Mouse (Mus musculus) liver, adult (tissue): ENCODE data around the gene Cadps2.

ENCODE experiments used
- GATA4 ChIP-seq: IDR thresholded peaks from 2 replicates; pipeline ENCODE4 v1.6.1; 2014; ENCODE audit warnings: mild to moderate bottlenecking, low read length; ENCODE audit not compliant: insufficient replicate concordance

Gene Cadps2

GRCm38 (mm10) chr6:23260738-23261050, 578.5 kb downstream of the Cadps2 start:
- no peak for TF ChIP-seq GATA4

GRCm38 (mm10) chr6:23260016-23260737, 579.0 kb downstream of the Cadps2 start:
- no peak for TF ChIP-seq GATA4

DNA sequence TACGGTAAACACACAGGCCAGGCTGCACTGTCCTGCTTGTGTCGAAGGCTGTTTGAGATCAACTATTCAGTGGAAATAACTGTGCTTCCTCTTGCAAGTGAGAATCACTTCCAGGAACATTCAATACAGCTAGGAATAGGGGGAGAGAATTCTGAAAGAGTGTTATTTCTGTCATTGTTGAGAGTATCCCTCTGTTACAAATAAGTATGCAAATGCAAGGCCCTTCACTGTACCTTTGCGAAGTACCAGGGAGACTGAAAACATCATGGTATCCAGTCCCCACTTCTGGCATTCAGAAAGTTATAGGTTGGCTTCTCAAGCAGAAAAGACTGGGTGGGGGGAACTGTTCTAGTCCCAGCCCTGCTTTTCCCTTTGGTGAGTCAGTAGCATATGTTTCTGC, 581.2 kb downstream of the Cadps2 start:
- TF ChIP-seq GATA4, result no peak

DNA sequence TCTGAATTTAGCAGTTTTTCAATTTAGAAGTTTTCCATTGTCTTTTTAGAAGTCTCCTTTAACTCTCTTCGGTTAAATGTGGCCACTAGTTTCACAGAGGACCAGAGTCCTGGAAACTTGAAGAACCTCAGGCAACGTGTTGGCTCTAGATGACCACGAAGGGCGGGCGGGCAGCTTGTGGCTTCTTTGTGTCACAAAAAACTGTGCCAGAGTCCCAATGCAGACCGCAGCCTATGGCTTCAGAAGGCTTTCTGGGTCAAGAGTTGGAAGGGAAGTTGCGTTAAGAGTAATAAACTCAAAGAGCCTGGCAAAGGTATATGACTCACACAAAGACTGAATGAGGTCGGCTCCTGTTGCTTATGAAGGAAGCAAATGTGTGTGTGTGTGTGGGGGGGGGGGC, 584.1 kb downstream of the Cadps2 start:
- TF ChIP-seq GATA4, result no peak

GRCm38 (mm10) chr6:23254644-23255043, 584.6 kb downstream of the Cadps2 start:
- no peak for TF ChIP-seq GATA4

DNA sequence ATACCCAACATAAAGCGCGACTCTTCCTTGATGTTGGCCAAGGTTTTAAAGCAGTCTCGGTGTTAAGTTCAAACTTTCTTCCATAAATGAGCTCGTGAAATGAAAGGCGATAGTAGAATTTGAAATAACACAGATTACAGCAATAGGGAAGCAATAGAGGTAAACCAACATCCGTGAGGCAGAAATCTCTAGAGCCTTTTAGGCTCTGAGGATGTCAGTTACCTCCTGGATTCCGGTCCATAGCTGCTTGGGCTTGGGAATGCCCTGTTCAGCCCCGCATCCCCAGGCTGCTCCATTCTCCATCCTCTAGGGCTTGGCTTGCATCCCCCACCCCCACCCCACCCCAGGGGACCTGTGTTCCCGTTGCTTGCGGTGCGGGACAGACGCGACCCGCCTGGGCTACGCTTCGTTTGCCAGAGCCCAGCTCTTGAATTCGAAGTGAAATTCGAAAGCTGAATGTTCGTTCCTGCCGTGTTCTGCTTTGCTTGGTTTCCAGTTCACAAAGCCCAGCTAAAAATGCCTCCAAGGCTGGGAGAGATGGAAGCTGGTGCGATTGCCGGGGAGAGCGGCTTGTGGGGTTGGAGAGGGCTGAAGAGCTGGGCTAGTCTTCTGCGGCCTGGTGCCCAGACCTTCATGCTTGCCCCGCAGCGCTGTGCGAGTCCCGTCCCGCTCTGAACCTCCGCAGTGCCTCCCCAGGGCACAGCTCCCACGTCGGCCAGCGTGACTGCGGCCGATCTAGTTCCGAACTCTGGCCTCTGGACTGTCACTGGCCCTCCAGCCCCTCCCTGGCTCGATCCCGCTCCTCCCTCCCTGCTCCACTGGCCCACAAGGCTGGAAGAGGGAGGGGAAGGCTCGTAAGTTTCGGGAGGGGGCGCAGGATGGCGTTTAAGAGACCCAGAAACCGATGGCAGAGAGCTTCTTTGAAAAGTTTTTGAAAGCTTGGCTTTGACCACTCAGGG, 585.6 kb downstream of the Cadps2 start:
- no peak for TF ChIP-seq GATA4

DNA sequence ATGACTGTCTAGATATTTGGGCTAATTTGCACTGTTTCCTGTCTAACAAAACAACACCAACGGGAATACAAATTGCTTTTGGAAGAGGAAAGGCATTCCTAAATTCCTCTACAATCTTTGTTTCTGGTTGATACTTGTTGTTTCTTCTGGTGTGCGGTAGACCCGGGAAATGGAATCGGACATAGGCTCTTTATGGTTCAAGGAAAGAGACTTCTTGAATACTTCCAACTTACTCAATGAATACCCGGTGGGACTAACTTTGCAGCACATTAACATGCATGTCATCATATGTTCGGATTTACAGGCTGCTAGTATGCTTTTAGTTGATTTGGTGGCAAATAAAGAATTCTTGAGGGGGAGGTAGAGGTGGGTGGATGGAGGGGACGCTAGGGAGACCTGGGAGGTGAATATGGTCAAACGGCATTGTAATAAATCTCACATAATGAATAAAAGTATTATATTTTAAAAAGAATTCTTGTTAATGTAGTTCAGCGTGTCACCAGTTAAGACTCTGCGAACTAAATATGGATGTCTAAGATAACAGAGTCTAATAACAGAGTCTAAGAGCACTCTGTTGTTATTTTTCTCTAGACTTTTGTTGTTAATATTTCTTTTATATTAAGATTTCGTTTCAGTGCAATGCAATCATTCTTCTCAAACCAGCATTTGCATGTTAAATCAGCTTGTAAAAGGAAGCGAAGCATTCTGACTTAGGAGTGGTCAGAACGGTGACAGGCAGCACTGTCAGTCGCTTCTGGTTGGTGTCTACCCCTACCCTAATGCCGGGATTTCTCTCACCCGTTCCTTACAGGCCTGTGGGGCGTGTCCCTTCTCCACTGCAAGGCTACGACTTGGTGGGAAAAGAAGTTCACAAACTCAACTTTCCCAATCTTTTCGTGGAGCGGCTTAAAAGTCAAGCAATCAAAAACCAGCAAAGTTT, 586.8 kb downstream of the Cadps2 start:
- TF ChIP-seq GATA4, result no peak

DNA sequence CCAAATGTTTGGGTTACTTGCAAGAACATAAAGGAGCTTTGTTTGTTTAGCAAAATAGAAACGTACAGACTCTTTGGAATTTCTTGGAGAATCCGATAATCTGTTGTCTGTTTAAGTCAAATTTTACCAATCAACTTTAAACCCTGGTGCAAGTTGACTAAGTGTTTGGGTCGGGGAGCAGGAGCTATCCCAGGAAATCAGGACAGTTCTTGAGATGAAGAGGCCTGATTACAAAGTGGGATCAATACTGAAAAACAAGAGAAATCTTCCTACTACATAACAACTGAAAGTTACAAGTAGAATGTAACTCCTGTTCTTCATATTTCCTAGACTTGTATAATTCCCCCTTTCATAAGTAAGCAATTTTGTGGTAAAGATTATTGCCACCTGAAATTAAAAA, 587.8 kb downstream of the Cadps2 start:
- TF ChIP-seq GATA4, result no peak

DNA sequence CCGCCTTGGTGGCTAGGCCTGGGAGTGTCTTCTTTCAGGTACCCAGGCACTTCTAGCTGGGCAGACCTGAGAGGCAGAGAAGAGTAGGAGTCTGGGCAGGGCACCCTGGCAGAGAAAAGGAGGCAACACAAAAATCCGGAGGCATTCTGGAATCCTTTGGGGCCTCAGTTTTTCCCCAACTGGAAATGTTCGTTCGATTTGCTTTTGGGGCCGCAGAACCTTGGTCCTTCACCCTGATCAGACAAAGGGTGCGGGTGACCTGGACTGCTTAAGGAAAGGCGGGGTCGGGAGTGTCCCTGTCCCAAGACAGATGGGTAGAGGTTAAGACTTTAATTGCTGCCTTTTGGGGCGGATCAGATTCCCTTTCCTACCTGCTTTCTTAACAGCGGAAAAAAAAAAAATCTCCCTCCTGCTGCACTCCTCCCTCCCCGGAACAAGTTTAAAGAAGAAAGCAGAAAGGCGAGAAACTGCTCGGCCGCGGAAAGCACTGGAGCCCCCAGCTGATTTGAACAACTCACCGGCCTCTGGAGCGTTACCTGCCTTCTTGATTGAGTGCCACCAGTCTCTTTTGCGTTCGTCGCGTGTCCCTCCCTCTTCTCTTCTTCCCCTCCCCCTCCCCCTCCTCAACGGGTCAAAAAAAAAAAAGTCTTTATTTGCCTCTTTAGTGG, 588.8 kb downstream of the Cadps2 start:
- TF ChIP-seq GATA4, result no peak

DNA sequence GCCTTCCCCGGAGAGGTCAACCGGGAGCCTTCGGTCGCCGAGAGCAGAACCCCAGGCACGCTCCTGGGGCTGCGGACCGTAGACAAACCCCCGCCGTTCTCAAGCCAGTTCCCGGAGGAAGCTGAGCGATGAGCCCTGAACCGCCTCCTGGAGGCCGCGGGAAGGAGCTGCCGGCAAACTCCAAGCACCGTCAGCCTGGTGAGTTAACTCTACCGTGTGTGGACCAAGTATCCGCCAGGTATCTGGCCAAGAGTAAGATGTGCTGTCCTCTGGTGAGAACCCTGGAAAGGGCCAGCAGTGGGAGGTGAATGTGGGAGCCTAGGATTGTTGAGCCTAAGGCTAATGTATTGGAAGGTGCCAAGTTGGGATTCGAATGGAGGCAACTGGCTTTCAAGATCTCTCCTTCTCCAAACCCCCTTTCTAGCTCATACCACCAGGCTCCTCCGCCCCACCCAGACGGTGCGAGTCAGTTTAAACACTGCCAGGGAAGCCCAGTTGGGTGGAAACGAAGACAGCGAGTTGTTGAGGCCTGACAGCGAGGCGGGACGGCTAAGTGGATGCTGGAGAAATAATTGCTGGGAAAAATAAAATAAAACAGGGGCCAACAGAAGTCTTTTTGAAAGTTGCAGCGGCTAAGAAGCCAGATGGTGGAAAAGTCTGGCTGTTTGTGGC, 589.5 kb downstream of the Cadps2 start:
- TF ChIP-seq GATA4, result no peak

DNA sequence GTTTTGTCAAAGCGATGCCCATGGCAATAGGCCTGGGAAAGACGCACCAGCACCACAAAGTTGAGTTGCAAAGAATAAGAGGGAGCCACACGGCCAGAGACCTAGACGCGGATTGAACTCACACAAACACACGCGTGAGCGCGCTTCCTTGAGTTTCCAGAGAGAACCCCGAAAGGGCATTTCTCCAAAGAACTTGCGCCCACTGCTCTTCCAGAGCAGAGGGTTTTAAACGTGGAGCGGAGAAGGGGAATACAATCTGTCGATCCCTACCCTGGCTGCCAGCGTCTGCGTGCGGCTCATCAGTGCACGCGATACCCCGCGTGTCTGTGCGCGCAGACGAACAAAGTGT, 590.2 kb downstream of the Cadps2 start:
- TF ChIP-seq GATA4, result no peak

DNA sequence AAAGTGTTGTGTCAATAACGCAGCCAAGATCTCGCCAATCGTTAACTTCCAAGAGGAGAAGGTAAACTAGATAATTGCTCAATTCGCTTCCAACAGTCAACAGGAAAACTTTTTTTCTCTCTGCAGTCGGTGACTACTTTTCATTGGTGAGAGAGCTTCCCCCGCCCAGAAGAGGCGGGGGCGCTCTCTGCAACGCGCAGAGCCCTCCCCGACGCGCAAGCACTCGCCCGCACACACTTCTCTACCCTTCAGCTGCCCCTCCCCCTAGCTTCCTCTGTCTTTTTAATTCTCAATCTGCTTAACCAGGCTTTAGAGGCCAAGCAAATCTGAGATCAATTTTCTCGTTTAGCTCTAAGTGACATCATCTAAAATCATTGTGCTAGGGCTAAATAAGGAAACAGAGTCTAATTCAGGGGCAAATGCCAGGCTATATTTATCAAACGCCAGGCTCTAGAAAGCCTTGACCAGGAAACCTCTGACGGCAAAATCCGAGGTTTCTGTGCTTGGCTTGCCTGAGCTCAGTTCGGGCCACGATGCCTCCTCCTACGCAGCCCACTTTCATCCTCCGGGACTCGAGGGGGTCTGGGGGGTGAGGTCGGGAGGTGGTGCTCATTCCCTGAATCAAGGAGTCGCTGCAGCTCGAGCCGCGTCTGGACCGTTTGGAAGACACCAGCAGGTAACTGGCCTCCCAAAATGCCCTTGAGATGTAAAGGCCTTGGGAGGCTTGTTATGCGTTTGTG, 590.7 kb downstream of the Cadps2 start, which contains the start of gene Fezf1:
Gene Fezf1 (minus strand): TSS at position 50 of the 740 bp plus-strand sequence.
- TF ChIP-seq GATA4, result no peak

- TF ChIP-seq GATA4, result no peak
These were observed 591.5 kb downstream of the Cadps2 start for GRCm38 (mm10) chr6:23247512-23248312.
